12 mouse cellular contexts compared by ENCODE assay signal in genomic region chr12:101013078-101013665, GRCm38 (mm10). TPM values are rescaled to one million over a fixed set of nuclear protein-coding genes. Genes with fewer than 3 reads are reported as not detected.
DNase-seq lines count a peak whose midpoint lies in the region; ATAC-seq lines count a peak whose summit lies in the region.
"Had no signal": no experiment of that assay in that cellular context is flagged by ENCODE, and none has a peak within 500 bp of the region (broad histone marks: within the 10 kb centered on the region; RNA-seq: fewer than 3 reads in every experiment).

No protein-coding gene starts in this region.

- WGBS in forebrain, embryonic 11.5 days, result 52% methylated on average over 8 of the region's 8 CpGs
- 36% methylated on average over 8 of the region's 8 CpGs for WGBS in forebrain, embryonic 15.5 days
- WGBS in lung, embryonic 15.5 days, result 53% methylated on average over 8 of the region's 8 CpGs

- peaks cover 35% of the 10 kb centered on the region for H3K4me1 ChIP-seq in forebrain, embryonic 11.5 days (replicated peaks; ENCODE audit: control insufficient read depth, insufficient read depth, low read length)
- H3K4me1 ChIP-seq in forebrain, embryonic 15.5 days, result peaks cover 63% of the 10 kb centered on the region
- H3K4me1 ChIP-seq in lung, embryonic 15.5 days, result peaks cover 75% of the 10 kb centered on the region

- no peaks in the 10 kb centered on the region for H3K9me3 ChIP-seq in forebrain, embryonic 11.5 days (ENCODE audit: control insufficient read depth, low read length)
- no peaks in the 10 kb centered on the region for H3K9me3 ChIP-seq in forebrain, embryonic 15.5 days
- no peaks in the 10 kb centered on the region for H3K9me3 ChIP-seq in lung, embryonic 15.5 days

- H3K27me3 ChIP-seq in forebrain, embryonic 11.5 days (ENCODE audit: control insufficient read depth, insufficient read depth, low read length), result no peaks in the 10 kb centered on the region
- no peaks in the 10 kb centered on the region for H3K27me3 ChIP-seq in forebrain, embryonic 15.5 days
- H3K27me3 ChIP-seq in lung, embryonic 15.5 days, result no peaks in the 10 kb centered on the region

- DNase-seq in forebrain, embryonic 11.5 days (ENCODE audit: low spot score), result no peak
- no peak for DNase-seq in lung, postnatal 36 days
- peak; percentile 47 for DNase-seq in kidney, adult 18-20 months
- DNase-seq in retina, embryonic 14.5 days (ENCODE audit: low spot score), result peak; percentile 46
- DNase-seq in right cerebral cortex, postnatal 14 days, result no peak
- no peak for DNase-seq in heart, postnatal 4 days
- DNase-seq: cerebellum, adult 9-11 months; left cerebral cortex, postnatal 4 days; lung, adult 2 months; thymus, adult 2 months had no signal

- no peak overlapping the region for H3K4me3 ChIP-seq in forebrain, embryonic 11.5 days (ENCODE audit: low read depth, low read length)
- H3K4me3 ChIP-seq in forebrain, embryonic 15.5 days, result no peak overlapping the region
- no peak overlapping the region for H3K4me3 ChIP-seq in lung, embryonic 15.5 days

- peak overlapping the region; percentile 37; the same call in 1 of the 2 replicates for H3K27ac ChIP-seq in forebrain, embryonic 11.5 days (ENCODE audit: low read depth, low read length)
- no peak overlapping the region for H3K27ac ChIP-seq in forebrain, embryonic 15.5 days (replicated peaks)
- peak overlapping the region; percentile 31; the same call in 1 of the 2 replicates for H3K27ac ChIP-seq in lung, embryonic 15.5 days

- no peak for ATAC-seq in forebrain, embryonic 11.5 days (replicated peaks; ENCODE audit: low FRiP score)
- no peak for ATAC-seq in forebrain, embryonic 15.5 days (replicated peaks)
- ATAC-seq in lung, embryonic 15.5 days (ENCODE audit: borderline replicate concordance, extremely low read depth, low FRiP score, low TSS enrichment), result no peak

- no peaks in the 10 kb centered on the region; the same call in 1 of the 2 replicates for H3K36me3 ChIP-seq in forebrain, embryonic 11.5 days (ENCODE audit: control insufficient read depth, insufficient read depth, low read length)
- H3K36me3 ChIP-seq in forebrain, embryonic 15.5 days, result no peaks in the 10 kb centered on the region
- no peaks in the 10 kb centered on the region for H3K36me3 ChIP-seq in lung, embryonic 15.5 days

- no peak overlapping the region for H3K9ac ChIP-seq in forebrain, embryonic 11.5 days (ENCODE audit: low read length)
- H3K9ac ChIP-seq in forebrain, embryonic 15.5 days (replicated peaks), result no peak overlapping the region
- H3K9ac ChIP-seq in lung, embryonic 15.5 days, result no peak overlapping the region

- H3K4me2 ChIP-seq in forebrain, embryonic 11.5 days (ENCODE audit: low read depth, low read length, severe bottlenecking), result no peak overlapping the region
- H3K4me2 ChIP-seq in forebrain, embryonic 15.5 days (replicated peaks), result no peak overlapping the region
- no peak overlapping the region for H3K4me2 ChIP-seq in lung, embryonic 15.5 days

RNA-seq across cellular contexts. Expression of gene Ccdc88c, which starts 15.7 kb away (rescaled TPM):
- polyA plus RNA-seq in forebrain, embryonic 11.5 days (2014; fragmentation: Nextera tagmentation; extraction: Ambion mirVana), result 22.5 and 27.7 TPM in 2 replicates
- 18.3 and 20.3 TPM in 2 replicates for polyA plus RNA-seq in forebrain, embryonic 15.5 days (2015; fragmentation: Nextera tagmentation; extraction: Ambion mirVana)
- 14.3 and 17.9 TPM in 2 replicates for polyA plus RNA-seq in lung, embryonic 15.5 days (2015; fragmentation: Nextera tagmentation; extraction: Ambion mirVana)
- total RNA-seq in heart, postnatal 4 days (2021), result 10 to 100 TPM; 10.9 to 11.4 TPM

Comparison
In these comparisons a context has a peak if more than half of its experiments do, and no peak if none do; other contexts are left out.
1. DNase-seq: peak in kidney, adult 18-20 months (single experiment) and retina, embryonic 14.5 days (single experiment); none in forebrain, embryonic 11.5 days (single experiment), lung, postnatal 36 days (single experiment), right cerebral cortex, postnatal 14 days (single experiment) and heart, postnatal 4 days (single experiment).